Mouse (Mus musculus) midbrain, embryonic 12.5 days (tissue): ENCODE measurements around the gene Arl3. TPM values are rescaled to one million over a fixed set of nuclear protein-coding genes. Genes with fewer than 3 reads are reported as not detected.
A peak's percentile ranks its signal among the peaks of the same experiment; 100 is the strongest.

Source experiments
- ATAC-seq: fragments of 200-750 bp; cut with Nextera tagmentation; 2 replicates; pipeline ENCODE4 v1.8.0; 2017; ENCODE audit warnings: low read depth, moderate TSS enrichment, moderate library complexity; ENCODE audit not compliant: low FRiP score
- H3K27ac ChIP-seq: fragments of 300-500 bp; sonication (generic); replicated peaks from 2 replicates; pipeline ENCODE4 v1.5.1; 2016; ENCODE audit warnings: mild to moderate bottlenecking
- H3K27me3 ChIP-seq: fragments of 300-500 bp; sonication (generic); 2 replicates; pipeline ENCODE4 v1.6.1; 2016; ENCODE audit warnings: mild to moderate bottlenecking
- H3K36me3 ChIP-seq: fragments of 300-500 bp; sonication (generic); 2 replicates; pipeline ENCODE4 v1.6.1; 2016
- H3K4me1 ChIP-seq: fragments of 300-500 bp; sonication (generic); 2 replicates; pipeline ENCODE4 v1.6.1; 2016
- H3K4me2 ChIP-seq: fragments of 300-500 bp; sonication (generic); replicated peaks from 2 replicates; pipeline ENCODE4 v1.6.1; 2016; ENCODE audit warnings: mild to moderate bottlenecking, moderate library complexity
- H3K4me3 ChIP-seq: fragments of 300-500 bp; sonication (generic); 2 replicates; pipeline ENCODE4 v1.5.1; 2016; ENCODE audit warnings: mild to moderate bottlenecking
- H3K9ac ChIP-seq: fragments of 300-500 bp; sonication (generic); replicated peaks from 2 replicates; pipeline ENCODE4 v1.6.1; 2016; ENCODE audit warnings: mild to moderate bottlenecking, moderate library complexity
- H3K9me3 ChIP-seq: fragments of 300-500 bp; sonication (generic); 2 replicates; pipeline ENCODE4 v1.6.1; 2016; ENCODE audit warnings: mild to moderate bottlenecking
- WGBS: fragments of 180-500 bp; shearing (Covaris S2); methylation state at CpG from one replicate; pipeline ENCODE4 v1.1.7; 2016; 5-methylcytosine and 5-hydroxymethylcytosine counted together
- polyA plus RNA-seq: library from polyadenylated mRNA; unstranded; fragments of >200 nt; fragmentation: Nextera tagmentation; extraction: Ambion mirVana; gene quantifications from 2 replicates; pipeline ENCODE4 v1.2.1, GENCODE M21; 2016

Arl3 gene
- polyA plus RNA-seq, 1 experiment from 2014 or later, result 208 TPM

- Histone ChIP-seq H3K4me3 (peak overlapping the region; percentile 66), H3K27me3 (no peaks in the 10 kb centered on the region), H3K36me3 (peaks cover 8% of the 10 kb centered on the region; the same call in 1 of the 2 replicates), H3K9me3 (no peaks in the 10 kb centered on the region), H3K4me1 (peaks cover 22% of the 10 kb centered on the region), H3K27ac (peak overlapping the region; percentile 100), H3K9ac (peak overlapping the region; percentile 99), H3K4me2 (peak overlapping the region; percentile 94)
- peak; percentile 45 for ATAC-seq
- under 1% methylated on average over 39 of the region's 50 CpGs for WGBS
Measured at GRCm38 (mm10) chr19:46500581-46501341, 72.2 kb downstream of the Arl3 start.

- peak; percentile 82 for ATAC-seq
- Histone ChIP-seq H3K4me1 (peaks cover 14% of the 10 kb centered on the region), H3K4me2 (peak overlapping the region; percentile 94), H3K4me3 (peak overlapping the region; percentile 66), H3K36me3 (0 out of 2 replicates have a peak, but pooled peaks cover under 1% of the 10 kb centered on the region), H3K9ac (peak overlapping the region; percentile 99), H3K27me3 (no peaks in the 10 kb centered on the region), H3K9me3 (no peaks in the 10 kb centered on the region), H3K27ac (peak overlapping the region; percentile 100)
- WGBS, result under 1% methylated on average over 42 of the region's 52 CpGs
Measured at GRCm38 (mm10) chr19:46499836-46500580, 73.0 kb downstream of the Arl3 start.

GRCm38 (mm10) chr19:46499539-46499835 lies 73.5 kb downstream of the Arl3 start:
- H3K4me3 ChIP-seq, result peak overlapping the region; percentile 66; the same call in 1 of the 2 replicates
- no peaks in the 10 kb centered on the region for H3K27me3 ChIP-seq
- no peak for ATAC-seq
- peak overlapping the region; percentile 94 for H3K4me2 ChIP-seq
- no peak overlapping the region for H3K9ac ChIP-seq
- H3K36me3 ChIP-seq, result no peaks in the 10 kb centered on the region
- H3K4me1 ChIP-seq, result peaks cover 9% of the 10 kb centered on the region
- no peaks in the 10 kb centered on the region for H3K9me3 ChIP-seq
- WGBS, result 8% methylated on average over 3 of the region's 3 CpGs
- H3K27ac ChIP-seq, result peak overlapping the region; percentile 100

- ATAC-seq, result no peak
- no peak overlapping the region for H3K4me3 ChIP-seq
- H3K4me1 ChIP-seq, result 0 out of 2 replicates have a peak, but pooled peaks cover 3% of the 10 kb centered on the region
- H3K4me2 ChIP-seq, result no peak overlapping the region
- H3K9me3 ChIP-seq, result no peaks in the 10 kb centered on the region
- WGBS, result 74% methylated on average over 2 of the region's 2 CpGs
- no peaks in the 10 kb centered on the region for H3K36me3 ChIP-seq
- no peak overlapping the region for H3K9ac ChIP-seq
- no peak overlapping the region for H3K27ac ChIP-seq
- H3K27me3 ChIP-seq, result no peaks in the 10 kb centered on the region
Measured at GRCm38 (mm10) chr19:46497230-46497629, 75.8 kb downstream of the Arl3 start.

- Histone ChIP-seq H3K4me1 (peaks cover 8% of the 10 kb centered on the region), H3K4me3 (no peak overlapping the region), H3K36me3 (no peaks in the 10 kb centered on the region), H3K9me3 (no peaks in the 10 kb centered on the region), H3K27ac (no peak overlapping the region), H3K4me2 (no peak overlapping the region), H3K9ac (no peak overlapping the region), H3K27me3 (no peaks in the 10 kb centered on the region)
- 89% methylated on average over 8 of the region's 8 CpGs for WGBS
- ATAC-seq, result no peak
Measured at GRCm38 (mm10) chr19:46495136-46495535, 77.9 kb downstream of the Arl3 start.

GRCm38 (mm10) chr19:46490634-46491033 lies 82.4 kb downstream of the Arl3 start:
- no peak for ATAC-seq
- H3K4me2 ChIP-seq, result no peak overlapping the region
- no peaks in the 10 kb centered on the region for H3K9me3 ChIP-seq
- H3K4me1 ChIP-seq, result peaks cover 5% of the 10 kb centered on the region
- whole genome bisulfite sequencing, result 0% methylated on average over 2 of the region's 2 CpGs
- H3K27ac ChIP-seq, result no peak overlapping the region
- H3K4me3 ChIP-seq, result no peak overlapping the region
- 0 out of 2 replicates have a peak overlapping the region, but pooled peaks have one; percentile 24 for H3K9ac ChIP-seq
- peaks cover 22% of the 10 kb centered on the region for H3K36me3 ChIP-seq
- 0 out of 2 replicates have a peak, but pooled peaks cover 3% of the 10 kb centered on the region for H3K27me3 ChIP-seq

GRCm38 (mm10) chr19:46489448-46489847 lies 83.5 kb downstream of the Arl3 start:
- no peak for ATAC-seq
- no peak overlapping the region for H3K27ac ChIP-seq
- WGBS, result 100% methylated on average over 1 of the region's 1 CpGs
- no peak overlapping the region for H3K4me2 ChIP-seq
- peaks cover 5% of the 10 kb centered on the region for H3K4me1 ChIP-seq
- no peak overlapping the region for H3K9ac ChIP-seq
- no peak overlapping the region for H3K4me3 ChIP-seq
- 0 out of 2 replicates have a peak, but pooled peaks cover 3% of the 10 kb centered on the region for H3K27me3 ChIP-seq
- no peaks in the 10 kb centered on the region for H3K9me3 ChIP-seq
- H3K36me3 ChIP-seq, result peaks cover 32% of the 10 kb centered on the region

- WGBS, result 73% methylated on average over 2 of the region's 2 CpGs
- Histone ChIP-seq H3K4me3 (no peak overlapping the region), H3K9ac (no peak overlapping the region), H3K27ac (peak overlapping the region; percentile 36; the same call in 1 of the 2 replicates), H3K27me3 (0 out of 2 replicates have a peak, but pooled peaks cover 3% of the 10 kb centered on the region), H3K36me3 (peaks cover 42% of the 10 kb centered on the region), H3K9me3 (no peaks in the 10 kb centered on the region), H3K4me2 (no peak overlapping the region), H3K4me1 (peaks cover 24% of the 10 kb centered on the region)
- ATAC-seq, result no peak
Measured at GRCm38 (mm10) chr19:46486709-46487108, 86.3 kb downstream of the Arl3 start.

- WGBS, result 82% methylated on average over 9 of the region's 9 CpGs
- Histone ChIP-seq H3K9me3 (no peaks in the 10 kb centered on the region), H3K9ac (no peak overlapping the region), H3K4me1 (peaks cover 32% of the 10 kb centered on the region), H3K4me2 (no peak overlapping the region), H3K36me3 (peaks cover 42% of the 10 kb centered on the region), H3K4me3 (no peak overlapping the region), H3K27ac (0 out of 2 replicates have a peak overlapping the region, but pooled peaks have one; percentile 7), H3K27me3 (0 out of 2 replicates have a peak, but pooled peaks cover 3% of the 10 kb centered on the region)
- no peak for ATAC-seq
Measured at GRCm38 (mm10) chr19:46485847-46486246, 87.2 kb downstream of the Arl3 start.

- Histone ChIP-seq H3K9me3 (no peaks in the 10 kb centered on the region), H3K4me2 (no peak overlapping the region), H3K4me1 (peaks cover 32% of the 10 kb centered on the region), H3K4me3 (no peak overlapping the region), H3K27me3 (0 out of 2 replicates have a peak, but pooled peaks cover 3% of the 10 kb centered on the region), H3K36me3 (peaks cover 54% of the 10 kb centered on the region), H3K9ac (no peak overlapping the region), H3K27ac (no peak overlapping the region)
- WGBS, result 78% methylated on average over 5 of the region's 5 CpGs
- no peak for ATAC-seq
Measured at GRCm38 (mm10) chr19:46484518-46484917, 88.5 kb downstream of the Arl3 start.

- no peak overlapping the region for H3K4me2 ChIP-seq
- H3K9me3 ChIP-seq, result no peaks in the 10 kb centered on the region
- H3K4me3 ChIP-seq, result no peak overlapping the region
- H3K36me3 ChIP-seq, result peaks cover 57% of the 10 kb centered on the region
- WGBS, result 76% methylated on average over 15 of the region's 15 CpGs
- no peak overlapping the region for H3K9ac ChIP-seq
- no peak overlapping the region for H3K27ac ChIP-seq
- ATAC-seq, result no peak
- 0 out of 2 replicates have a peak, but pooled peaks cover 3% of the 10 kb centered on the region for H3K27me3 ChIP-seq
- peaks cover 32% of the 10 kb centered on the region for H3K4me1 ChIP-seq
Measured at GRCm38 (mm10) chr19:46483701-46484328, 89.2 kb downstream of the Arl3 start.
